Mouse (Mus musculus) intestine, embryonic 14.5 days (tissue): ENCODE measurements at regions not wholly inside any gene's neighbourhood (a gene's known extent, or its start where the extent isn't known, plus 50 kb on each side); places are given as distances from the start of the nearest gene placed in this dataset.

Experiments
- ATAC-seq: fragments of 200-750 bp; cut with Nextera tagmentation; replicated peaks from 2 replicates; pipeline ENCODE4 v1.8.0; 2017; ENCODE audit warnings: low read depth, moderate number of reproducible peaks, moderate TSS enrichment, moderate library complexity; ENCODE audit not compliant: low FRiP score, low TSS enrichment
- DNase-seq: peaks from one replicate; pipeline ENCODE4 v3.0.0-alpha.2; 2018; ENCODE audit warnings: low spot score
- H3K27ac ChIP-seq: fragments of 300-500 bp; sonication (generic); 2 replicates; pipeline ENCODE4 v1.5.1; 2014; ENCODE audit warnings: low read depth, mild to moderate bottlenecking, control low read depth
- H3K27me3 ChIP-seq: fragments of 300-500 bp; sonication (generic); replicated peaks from 2 replicates; pipeline ENCODE4 v1.6.1; 2014; ENCODE audit warnings: low read length, control low read depth; ENCODE audit not compliant: control insufficient read depth, insufficient read depth
- H3K36me3 ChIP-seq: fragments of 300-500 bp; sonication (generic); 2 replicates; pipeline ENCODE4 v1.6.1; 2014; ENCODE audit warnings: low read length, control low read depth; ENCODE audit not compliant: control insufficient read depth, insufficient read depth
- H3K4me1 ChIP-seq: fragments of 300-500 bp; sonication (generic); replicated peaks from 2 replicates; pipeline ENCODE4 v1.6.1; 2014; ENCODE audit warnings: low read length, control low read depth, mixed read lengths; ENCODE audit not compliant: control insufficient read depth, insufficient read depth
- H3K4me2 ChIP-seq: fragments of 300-500 bp; sonication (generic); 2 replicates; pipeline ENCODE4 v1.6.1; 2014; ENCODE audit warnings: low read length
- H3K4me3 ChIP-seq: fragments of 300-500 bp; sonication (generic); 2 replicates; pipeline ENCODE4 v1.5.1; 2014; ENCODE audit warnings: low read depth, low read length, control low read depth, mixed read lengths
- H3K9ac ChIP-seq: fragments of 300-500 bp; sonication (generic); 2 replicates; pipeline ENCODE4 v1.6.1; 2014; ENCODE audit warnings: mild to moderate bottlenecking, low read length
- H3K9me3 ChIP-seq: fragments of 300-500 bp; sonication (generic); 2 replicates; pipeline ENCODE4 v1.6.1; 2016; ENCODE audit warnings: low read length, control low read depth; ENCODE audit not compliant: control insufficient read depth
- WGBS: fragments of 180-500 bp; shearing (Covaris S2); extraction: QIAGEN DNeasy Blood & Tissue Kit; methylation state at CpG from one replicate; pipeline ENCODE4 v1.1.7; 2014; 5-methylcytosine and 5-hydroxymethylcytosine counted together

- H3K27ac ChIP-seq = no peak overlapping the region
- no peaks in the 10 kb centered on the region for H3K36me3 ChIP-seq
- WGBS = 87% methylated on average over 7 of the region's 7 CpGs
- no peaks in the 10 kb centered on the region for H3K4me1 ChIP-seq
- DNase-seq (no peak), ATAC-seq (no peak)
- H3K9me3 ChIP-seq = no peaks in the 10 kb centered on the region
- H3K4me3 ChIP-seq = no peak overlapping the region
- no peak overlapping the region for H3K4me2 ChIP-seq
- H3K27me3 ChIP-seq = no peaks in the 10 kb centered on the region
- H3K9ac ChIP-seq = no peak overlapping the region
These were observed 152.3 kb upstream of the Dio3 start for GRCm38 (mm10) chr12:110126525-110126924.

- no peak overlapping the region for H3K4me3 ChIP-seq
- H3K9ac ChIP-seq = no peak overlapping the region
- no peaks in the 10 kb centered on the region for H3K4me1 ChIP-seq
- DNase-seq (no peak), ATAC-seq (no peak)
- H3K27me3 ChIP-seq = no peaks in the 10 kb centered on the region
- H3K36me3 ChIP-seq = no peaks in the 10 kb centered on the region
- H3K9me3 ChIP-seq = no peaks in the 10 kb centered on the region
- H3K27ac ChIP-seq = no peak overlapping the region
- WGBS = 84% methylated on average over 5 of the region's 5 CpGs
- no peak overlapping the region for H3K4me2 ChIP-seq
These were observed 133.5 kb upstream of the Dio3 start for GRCm38 (mm10) chr12:110145379-110145778.

- H3K4me2 ChIP-seq = no peak overlapping the region
- no peaks in the 10 kb centered on the region for H3K27me3 ChIP-seq
- DNase-seq = no peak
- 79% methylated on average over 8 of the region's 8 CpGs for WGBS
- no peaks in the 10 kb centered on the region for H3K4me1 ChIP-seq
- H3K4me3 ChIP-seq = no peak overlapping the region
- no peaks in the 10 kb centered on the region for H3K9me3 ChIP-seq
- H3K27ac ChIP-seq = no peak overlapping the region
- H3K9ac ChIP-seq = no peak overlapping the region
- ATAC-seq = no peak
- no peaks in the 10 kb centered on the region for H3K36me3 ChIP-seq
These were observed 124.5 kb upstream of the Dio3 start for GRCm38 (mm10) chr12:110154225-110154962.

- DNase-seq (no peak), ATAC-seq (no peak)
- no peak overlapping the region for H3K27ac ChIP-seq
- no peak overlapping the region for H3K4me2 ChIP-seq
- no peaks in the 10 kb centered on the region for H3K36me3 ChIP-seq
- H3K4me3 ChIP-seq = no peak overlapping the region
- H3K27me3 ChIP-seq = no peaks in the 10 kb centered on the region
- H3K4me1 ChIP-seq = no peaks in the 10 kb centered on the region
- H3K9ac ChIP-seq = no peak overlapping the region
- 75% methylated on average over 4 of the region's 4 CpGs for WGBS
- H3K9me3 ChIP-seq = no peaks in the 10 kb centered on the region
These were observed 123.9 kb upstream of the Dio3 start for GRCm38 (mm10) chr12:110154963-110155325.

GRCm38 (mm10) chr12:110156441-110156840 is 122.4 kb upstream of the Dio3 start:
- Histone ChIP-seq H3K9ac (no peak overlapping the region), H3K4me1 (no peaks in the 10 kb centered on the region), H3K27me3 (no peaks in the 10 kb centered on the region), H3K27ac (no peak overlapping the region), H3K4me3 (no peak overlapping the region), H3K36me3 (no peaks in the 10 kb centered on the region), H3K9me3 (no peaks in the 10 kb centered on the region), H3K4me2 (no peak overlapping the region)
- DNase-seq (no peak), ATAC-seq (no peak)
- 41% methylated on average over 8 of the region's 8 CpGs for WGBS

- no peak for ATAC-seq
- H3K4me2 ChIP-seq = no peak overlapping the region
- no peak overlapping the region for H3K27ac ChIP-seq
- H3K9ac ChIP-seq = no peak overlapping the region
- H3K9me3 ChIP-seq = no peaks in the 10 kb centered on the region
- no peak overlapping the region for H3K4me3 ChIP-seq
- 71% methylated on average over 16 of the region's 16 CpGs for WGBS
- no peaks in the 10 kb centered on the region for H3K27me3 ChIP-seq
- no peak for DNase-seq
- H3K4me1 ChIP-seq = no peaks in the 10 kb centered on the region
- no peaks in the 10 kb centered on the region for H3K36me3 ChIP-seq
These were observed 120.7 kb upstream of the Dio3 start for GRCm38 (mm10) chr12:110157998-110158747.

GRCm38 (mm10) chr12:110161306-110161705 is 117.6 kb upstream of the Dio3 start:
- Histone ChIP-seq H3K27ac (no peak overlapping the region), H3K4me1 (no peaks in the 10 kb centered on the region), H3K36me3 (no peaks in the 10 kb centered on the region), H3K9ac (no peak overlapping the region), H3K27me3 (no peaks in the 10 kb centered on the region), H3K4me3 (no peak overlapping the region), H3K4me2 (no peak overlapping the region), H3K9me3 (no peaks in the 10 kb centered on the region)
- no peak for ATAC-seq
- DNase-seq = no peak
- WGBS = 89% methylated on average over 4 of the region's 4 CpGs

- Histone ChIP-seq H3K4me1 (no peaks in the 10 kb centered on the region), H3K36me3 (no peaks in the 10 kb centered on the region), H3K4me2 (no peak overlapping the region), H3K9me3 (no peaks in the 10 kb centered on the region), H3K4me3 (no peak overlapping the region), H3K27ac (no peak overlapping the region), H3K9ac (no peak overlapping the region), H3K27me3 (no peaks in the 10 kb centered on the region)
- WGBS = 83% methylated on average over 13 of the region's 13 CpGs
- DNase-seq (no peak), ATAC-seq (no peak)
These were observed 113.4 kb upstream of the Dio3 start for GRCm38 (mm10) chr12:110165462-110165861.

DNA sequence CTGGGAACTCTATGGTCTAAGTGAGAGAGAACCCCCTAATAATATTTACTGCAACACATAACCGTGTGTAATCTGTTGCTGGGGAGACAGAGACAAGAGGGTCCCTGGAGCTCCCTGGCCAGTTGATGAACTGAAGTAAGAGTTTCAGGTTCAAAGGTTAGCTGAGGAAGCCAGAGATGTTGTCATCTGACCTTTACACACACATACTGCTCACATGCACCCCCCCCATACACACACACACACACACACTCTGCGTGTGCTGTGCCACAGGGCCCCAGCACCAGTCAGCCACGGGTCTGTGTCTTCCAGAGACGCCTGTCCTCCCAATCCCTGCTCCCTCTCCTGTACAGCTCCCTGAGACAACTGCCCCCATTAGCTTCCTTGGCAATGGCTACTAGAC is 110.5 kb upstream of the Dio3 start:
- H3K4me3 ChIP-seq = no peak overlapping the region
- H3K4me2 ChIP-seq = no peak overlapping the region
- H3K4me1 ChIP-seq = no peaks in the 10 kb centered on the region
- no peaks in the 10 kb centered on the region for H3K9me3 ChIP-seq
- 75% methylated on average over 4 of the region's 4 CpGs for WGBS
- DNase-seq = no peak
- H3K27me3 ChIP-seq = no peaks in the 10 kb centered on the region
- no peaks in the 10 kb centered on the region for H3K36me3 ChIP-seq
- no peak overlapping the region for H3K9ac ChIP-seq
- H3K27ac ChIP-seq = no peak overlapping the region
- ATAC-seq = no peak
